Mouse (Mus musculus): ENCODE measurements around the gene Olfr235. TPM values are rescaled to one million over a fixed set of nuclear protein-coding genes. Genes with fewer than 3 reads are reported as not detected.
"Not testable (repeated sequence)": the region's sequence is repeated elsewhere in the genome, so short reads cannot be mapped to it uniquely, and the experiment has no call there.

Gene Olfr235
- not detected in 2 replicates for total RNA-seq (2017)

- no peak for ATAC-seq (replicated peaks in 1 of 2; ENCODE audit: insufficient read depth in 1 of 2, low FRiP score in 2 of 2, low TSS enrichment in 1 of 2, low read depth in 1 of 2, poor library complexity in 2 of 2, severe bottlenecking in 2 of 2)
Observed at GRCm38 (mm10) chr19:12260732-12261131, at the start of gene Olfr235. Gene Olfr235 (plus strand): TSS chr19:12261032.

DNA sequence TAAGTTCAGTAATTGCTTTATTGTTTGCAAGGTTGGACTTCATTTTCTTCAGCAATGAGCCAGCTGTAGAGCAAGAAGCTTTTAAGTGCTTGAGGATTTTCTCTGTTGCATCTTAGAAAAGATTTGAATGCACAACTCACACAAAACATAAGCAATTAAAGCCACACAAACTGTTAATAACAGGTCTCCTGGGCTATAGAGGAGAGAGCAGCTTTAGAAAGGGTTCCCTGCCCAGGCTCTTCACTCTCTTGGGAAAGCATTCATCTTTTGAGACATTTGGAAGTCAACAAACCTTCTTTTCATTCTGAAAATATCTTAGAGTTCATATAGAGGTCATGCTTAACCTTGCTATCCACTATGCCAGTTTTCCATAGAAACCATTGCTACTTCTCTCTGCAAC, 28.3 kb upstream of the Olfr235 start, which contains the start of gene Olfr1432:
TSS of gene Olfr1432 (minus strand) at position 101 of the 400 bp plus-strand sequence.
- ATAC-seq (replicated peaks in 1 of 2; ENCODE audit: insufficient read depth in 1 of 2, low FRiP score in 2 of 2, low TSS enrichment in 1 of 2, low read depth in 1 of 2, poor library complexity in 2 of 2, severe bottlenecking in 2 of 2) = not testable (repeated sequence)

- no peak for ATAC-seq (replicated peaks in 1 of 2; ENCODE audit: insufficient read depth in 1 of 2, low FRiP score in 2 of 2, low TSS enrichment in 1 of 2, low read depth in 1 of 2, poor library complexity in 2 of 2, severe bottlenecking in 2 of 2)
Observed at GRCm38 (mm10) chr19:12241559-12241958, 19.3 kb upstream of the Olfr235 start, which contains the start of gene Olfr262. Gene Olfr262 (minus strand): TSS chr19:12241659.

DNA sequence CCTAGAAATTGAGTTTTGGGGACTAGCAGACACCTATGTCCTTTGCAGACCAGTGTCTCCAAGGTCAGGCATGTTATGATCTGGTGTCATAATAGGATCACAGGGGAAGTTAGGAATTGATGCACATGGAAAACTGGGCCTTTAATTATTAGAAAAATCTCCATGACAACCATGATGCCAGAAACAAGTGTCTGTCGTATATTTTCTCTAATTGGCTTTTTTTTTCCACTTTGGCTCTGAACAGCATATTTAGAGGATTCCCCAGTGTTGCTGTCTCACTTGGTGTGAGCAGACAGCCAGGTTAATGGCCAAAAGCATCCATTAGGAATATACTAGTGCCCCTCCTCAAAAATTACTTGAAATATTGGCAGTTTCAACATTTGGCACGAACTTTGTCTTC, 18.7 kb downstream of the Olfr235 start, which contains the start of gene Olfr1434:
TSS of gene Olfr1434 (plus strand) at position 301 of the 400 bp plus-strand sequence.
- ATAC-seq (replicated peaks in 1 of 2; ENCODE audit: insufficient read depth in 1 of 2, low FRiP score in 2 of 2, low TSS enrichment in 1 of 2, low read depth in 1 of 2, poor library complexity in 2 of 2, severe bottlenecking in 2 of 2) = no peak

- no peak for ATAC-seq (replicated peaks in 1 of 2; ENCODE audit: insufficient read depth in 1 of 2, low FRiP score in 2 of 2, low TSS enrichment in 1 of 2, low read depth in 1 of 2, poor library complexity in 2 of 2, severe bottlenecking in 2 of 2)
Observed at GRCm38 (mm10) chr19:12292979-12293378, 32.1 kb downstream of the Olfr235 start.

DNA sequence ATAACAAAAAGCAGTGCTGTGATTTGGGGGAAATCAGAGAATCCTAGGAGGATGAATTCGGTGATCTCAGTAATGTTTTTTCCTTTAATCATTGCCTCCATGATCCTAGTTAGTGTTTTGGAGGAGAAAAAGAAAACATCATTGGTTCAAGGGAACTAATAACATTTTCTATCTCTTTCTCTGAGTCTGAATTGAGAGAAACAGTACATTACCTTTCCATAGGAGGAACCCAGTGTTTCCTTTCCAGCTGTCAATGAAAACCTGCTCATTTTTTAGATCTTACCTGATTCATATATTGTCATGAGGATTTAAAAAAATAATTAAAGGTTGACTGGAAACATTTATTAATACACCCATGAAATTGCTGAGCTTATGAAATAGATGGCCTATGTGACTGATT, 38.2 kb downstream of the Olfr235 start, which contains the start of gene Olfr1436:
TSS of gene Olfr1436 (minus strand) at position 101 of the 400 bp plus-strand sequence.
- not testable (repeated sequence) for ATAC-seq (replicated peaks in 1 of 2; ENCODE audit: insufficient read depth in 1 of 2, low FRiP score in 2 of 2, low TSS enrichment in 1 of 2, low read depth in 1 of 2, poor library complexity in 2 of 2, severe bottlenecking in 2 of 2)

Other genes starting within 250 kb of the Olfr235 start
- not detected in 2 replicates for gene Olfr1423, start 219.7 kb upstream of the Olfr235 start, total RNA-seq (2017)
- gene Olfr1424, start 198.3 kb upstream of the Olfr235 start, total RNA-seq (2017) = not detected in 2 replicates
- not detected in 2 replicates for gene Olfr1425, start 183.3 kb upstream of the Olfr235 start, total RNA-seq (2017)
- gene Olfr1426, start 169.0 kb upstream of the Olfr235 start, total RNA-seq (2017) = not detected in 2 replicates
- not detected in 2 replicates for gene Olfr1427, start 157.7 kb upstream of the Olfr235 start, total RNA-seq (2017)
- gene Olfr1428, start 145.1 kb upstream of the Olfr235 start, total RNA-seq (2017) = not detected in 2 replicates
- gene Olfr76, start 137.8 kb upstream of the Olfr235 start, total RNA-seq (2017) = not detected in 2 replicates
- gene Olfr1555-ps1, start 90.9 kb upstream of the Olfr235 start, total RNA-seq (2017) = not detected in 2 replicates
- gene Olfr1431, start 60.4 kb upstream of the Olfr235 start, total RNA-seq (2017) = not detected in 2 replicates
- not detected in 2 replicates for gene Olfr1432, start 28.4 kb upstream of the Olfr235 start, total RNA-seq (2017)
- not detected in 2 replicates for gene Olfr262, start 19.4 kb upstream of the Olfr235 start, total RNA-seq (2017)
- not detected in 2 replicates for gene Olfr1434, start 18.8 kb downstream of the Olfr235 start, total RNA-seq (2017)
- gene Olfr1436, start 38.1 kb downstream of the Olfr235 start, total RNA-seq (2017) = not detected in 2 replicates
- not detected in 2 replicates for gene Olfr1437, start 64.1 kb downstream of the Olfr235 start, total RNA-seq (2017)
- not detected in 2 replicates for gene Olfr1438-ps1, start 74.9 kb downstream of the Olfr235 start, total RNA-seq (2017)
- gene Olfr1440, start 126.2 kb downstream of the Olfr235 start, total RNA-seq (2017) = not detected in 2 replicates
- gene Olfr1441, start 156.4 kb downstream of the Olfr235 start, total RNA-seq (2017) = not detected in 2 replicates
- not detected in 2 replicates for gene Pfpl, start 166.9 kb downstream of the Olfr235 start, total RNA-seq (2017)
- 15.1 and 28.2 TPM in 2 replicates for gene Mpeg1, start 199.7 kb downstream of the Olfr235 start, total RNA-seq (2017)
- 5.3 and 8.2 TPM in 2 replicates for gene Dtx4, start 240.4 kb downstream of the Olfr235 start, total RNA-seq (2017)